Mouse (Mus musculus) thymus, postnatal 0 days (tissue): Measurements from ENCODE around the gene Gm45337. TPM values are rescaled to one million over a fixed set of nuclear protein-coding genes. Genes with fewer than 3 reads are reported as not detected.
A peak's percentile ranks its signal among the peaks of the same experiment; 100 is the strongest.

Source experiments
- DNase-seq: peaks from one replicate; pipeline ENCODE4 v3.0.0-alpha.2; 2015; ENCODE audit warnings: low spot score
- polyA plus RNA-seq: library from polyadenylated mRNA; unstranded; fragments of >200 nt; fragmentation: Nextera tagmentation; extraction: Ambion mirVana; gene quantifications from 2 replicates; pipeline ENCODE4 v1.2.1, GENCODE M21; 2015

Gene Gm45337
- polyA plus RNA-seq, 1 experiment from 2014 or later: not detected

GRCm38 (mm10) chr7:142104747-142105146, 39.7 kb downstream of the Gm45337 start:
- no peak for DNase-seq

GRCm38 (mm10) chr7:142097776-142098175, 46.6 kb downstream of the Gm45337 start:
- peak; percentile 76 for DNase-seq

GRCm38 (mm10) chr7:142096701-142097100, 47.7 kb downstream of the Gm45337 start:
- no peak for DNase-seq

GRCm38 (mm10) chr7:142095183-142095931, 49.0 kb downstream of the Gm45337 start, which contains the start of gene Dusp8:
Dusp8 (minus strand) TSS chr7:142095843.
- DNase-seq: peak; percentile 83

GRCm38 (mm10) chr7:142094301-142095143, 49.9 kb downstream of the Gm45337 start:
- DNase-seq: no peak

GRCm38 (mm10) chr7:142093696-142094240, 50.6 kb downstream of the Gm45337 start:
- no peak for DNase-seq

Other genes starting within 250 kb of the Gm45337 start
- gene Tollip, start 226.1 kb downstream of the Gm45337 start, polyA plus RNA-seq: 50.6 and 51.6 TPM in 2 replicates
- 0.32 and 0.57 TPM in 2 replicates for gene Brsk2, start 194.9 kb downstream of the Gm45337 start, polyA plus RNA-seq
- 92.2 and 93.5 TPM in 2 replicates for gene Mob2, start 83.5 kb downstream of the Gm45337 start, polyA plus RNA-seq
- gene Dusp8, start 48.8 kb downstream of the Gm45337 start, polyA plus RNA-seq: 0.34 and 0.58 TPM in 2 replicates
- not detected in 2 replicates for gene Gm45618, start 23.9 kb downstream of the Gm45337 start, polyA plus RNA-seq
- not detected in 2 replicates for gene Gm39115, start 8.6 kb downstream of the Gm45337 start, polyA plus RNA-seq
- not detected in 2 replicates for gene Gm29735, start 12.5 kb upstream of the Gm45337 start, polyA plus RNA-seq
- gene Gm4553, start 21.1 kb upstream of the Gm45337 start, polyA plus RNA-seq: not detected in 2 replicates
- gene Krtap5-2, start 31.4 kb upstream of the Gm45337 start, polyA plus RNA-seq: not detected in 2 replicates
- gene Gm10153, start 45.8 kb upstream of the Gm45337 start, polyA plus RNA-seq: not detected in 2 replicates
- gene Krtap5-3, start 56.8 kb upstream of the Gm45337 start, polyA plus RNA-seq: not detected in 2 replicates
- not detected in 2 replicates for gene Gm7579, start 67.3 kb upstream of the Gm45337 start, polyA plus RNA-seq
- gene Krtap5-5, start 85.4 kb upstream of the Gm45337 start, polyA plus RNA-seq: 0.16 TPM in 1 of 2 replicates, not detected in the other
- gene Gm40460, start 96.5 kb upstream of the Gm45337 start, polyA plus RNA-seq: not detected in 2 replicates
- not detected in 2 replicates for gene Gm2431, start 113.7 kb upstream of the Gm45337 start, polyA plus RNA-seq
- not detected in 2 replicates for gene Gm4559, start 129.8 kb upstream of the Gm45337 start, polyA plus RNA-seq
- not detected in 2 replicates for gene Krtap5-1, start 152.5 kb upstream of the Gm45337 start, polyA plus RNA-seq
- gene Krtap5-4, start 158.9 kb upstream of the Gm45337 start, polyA plus RNA-seq: not detected in 2 replicates
- 8.5 and 10.6 TPM in 2 replicates for gene Ifitm10, start 229.1 kb upstream of the Gm45337 start, polyA plus RNA-seq
- 5.1 TPM in 1 of 2 replicates, not detected in the other for gene Gm49369, start 238.1 kb upstream of the Gm45337 start, polyA plus RNA-seq
- gene Ctsd, start 243.4 kb upstream of the Gm45337 start, polyA plus RNA-seq: 395 and 403 TPM in 2 replicates